Mouse (Mus musculus) neutrophil, adult 5-6 weeks (primary cell): ENCODE data around the gene Cdh4. TPM values are rescaled to one million over a fixed set of nuclear protein-coding genes. Genes with fewer than 3 reads are reported as not detected.

Source experiments
- ATAC-seq: fragments of 151-379, 151-347 bp; 2 replicates; pipeline ENCODE4 v1.8.0; 2017; ENCODE audit warnings: mild to moderate bottlenecking, moderate TSS enrichment; ENCODE audit not compliant: insufficient number of reproducible peaks, poor library complexity, low FRiP score, severe bottlenecking; ENCODE audit errors: extremely low read depth
- total RNA-seq: library from RNA; stranded (forward); fragments of 200-1000 nt; gene quantifications from 2 replicates; pipeline ENCODE4 v1.2.3, GENCODE M21; 2017

Cdh4 gene
- total RNA-seq, 1 experiment from 2014 or later, result not detected

DNA sequence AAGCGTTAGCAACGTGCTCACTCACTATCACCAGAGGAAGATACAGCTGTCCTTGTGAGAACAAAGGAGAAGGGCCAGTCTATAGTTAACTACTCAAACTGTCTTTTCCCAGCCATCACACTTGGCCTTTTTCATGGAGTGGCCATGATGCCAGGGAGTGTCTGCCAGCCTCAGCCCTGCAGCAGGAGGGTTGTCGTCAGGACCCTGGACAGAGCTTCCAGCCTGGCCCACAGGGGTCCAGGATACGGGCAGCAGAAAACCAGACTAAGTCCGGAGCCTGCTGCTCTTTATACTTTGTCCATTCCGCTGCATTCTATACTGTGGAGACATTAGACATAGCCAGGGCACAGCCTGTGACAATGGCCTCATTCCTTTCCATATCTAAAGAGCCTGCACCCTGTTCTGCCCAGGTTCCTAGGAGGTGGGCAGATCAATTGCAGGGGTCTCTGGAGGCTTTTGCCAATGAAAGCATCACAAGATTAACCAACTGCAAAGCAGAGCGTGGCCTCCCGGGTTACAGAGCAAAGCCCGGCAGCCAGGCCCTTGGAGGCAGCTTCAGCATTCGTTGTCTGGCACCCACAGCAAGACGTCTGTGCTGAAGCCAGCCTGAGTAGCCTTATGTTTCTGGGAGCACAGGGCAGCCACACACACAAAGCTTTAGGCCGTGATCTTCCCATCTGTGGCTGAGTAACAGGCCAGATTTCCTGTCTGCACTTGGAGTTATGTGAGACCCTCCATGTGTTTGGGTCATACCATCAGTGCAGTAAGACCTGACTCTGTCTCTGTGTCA is 256.2 kb downstream of the Cdh4 start:
- no peak for ATAC-seq

DNA sequence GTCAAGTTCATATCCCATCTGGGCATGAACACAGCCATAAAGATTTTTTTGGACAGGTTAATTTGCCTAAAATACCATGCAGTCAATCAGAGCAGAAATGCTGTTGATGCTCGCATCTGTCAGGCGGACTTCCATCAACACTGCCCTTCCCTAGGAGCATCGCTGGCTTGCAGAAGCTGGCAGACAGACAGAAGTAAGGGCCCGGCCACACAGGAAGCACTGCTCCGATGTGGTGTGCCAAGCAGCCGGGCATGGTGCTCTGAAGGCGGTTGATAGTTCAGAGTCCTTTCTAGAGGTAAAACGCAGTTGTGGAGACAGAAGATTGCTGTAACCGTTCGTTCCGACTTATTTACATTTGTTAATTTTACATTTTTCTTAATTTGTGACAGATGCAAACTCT is 262.8 kb downstream of the Cdh4 start:
- no peak for ATAC-seq

DNA sequence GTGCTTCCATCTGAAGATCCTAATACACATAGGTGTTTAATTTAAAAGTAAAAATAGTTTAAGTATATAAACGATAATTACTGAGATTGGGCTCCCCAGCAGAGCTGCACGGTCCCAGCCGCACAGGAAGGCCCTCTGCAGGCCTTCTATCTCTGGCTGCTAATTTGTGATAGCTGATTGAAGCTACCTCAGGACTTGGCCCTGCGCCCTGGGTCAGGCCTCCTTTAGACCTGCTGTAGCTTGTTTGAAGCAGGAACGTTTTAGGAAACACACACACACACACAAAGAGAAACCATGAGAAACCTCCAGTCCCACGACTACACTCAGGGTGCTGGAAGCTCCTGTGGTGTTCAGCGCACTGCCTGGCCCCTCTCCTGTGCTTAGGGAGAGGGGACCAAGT is 263.2 kb downstream of the Cdh4 start:
- no peak for ATAC-seq

DNA sequence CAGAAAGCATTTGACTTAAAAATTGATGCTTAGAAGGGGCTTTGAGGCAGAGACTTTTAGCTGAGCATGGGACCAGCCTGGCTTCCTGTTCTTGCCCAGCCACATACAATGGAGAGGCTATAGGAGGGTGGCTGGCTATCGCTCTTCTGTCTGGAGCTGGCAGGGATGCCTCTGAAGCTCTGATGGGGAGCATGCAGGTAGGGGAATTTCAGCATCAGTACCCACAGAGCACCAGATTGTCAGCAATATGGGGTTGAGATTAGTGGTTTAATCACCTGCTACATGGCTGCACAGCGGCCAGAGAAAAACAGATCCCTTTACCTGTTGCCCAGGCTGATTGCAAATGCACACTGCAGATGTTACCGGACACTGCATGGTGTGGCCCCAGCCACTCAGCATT is 264.4 kb downstream of the Cdh4 start:
- ATAC-seq, result no peak

DNA sequence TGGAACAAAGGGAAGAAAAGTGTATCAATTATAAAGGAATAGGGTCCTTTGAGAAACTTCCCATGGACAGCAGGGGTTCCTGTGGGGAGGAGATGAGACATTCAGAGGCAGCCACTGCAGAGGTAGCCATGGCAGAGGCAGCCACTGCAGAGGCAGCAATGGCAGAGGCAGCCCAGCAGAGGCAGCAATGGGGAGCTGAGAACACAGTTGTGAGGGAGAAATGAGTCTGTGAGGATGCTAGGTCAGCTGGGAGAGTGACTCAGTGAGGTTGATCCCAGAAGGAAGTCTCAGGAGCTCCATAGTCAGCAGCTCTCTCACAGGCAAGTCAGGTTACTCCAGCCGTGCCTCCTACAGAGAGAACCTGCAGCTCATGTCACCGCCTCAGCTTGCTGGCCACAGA is 266.9 kb downstream of the Cdh4 start:
- ATAC-seq, result no peak

DNA sequence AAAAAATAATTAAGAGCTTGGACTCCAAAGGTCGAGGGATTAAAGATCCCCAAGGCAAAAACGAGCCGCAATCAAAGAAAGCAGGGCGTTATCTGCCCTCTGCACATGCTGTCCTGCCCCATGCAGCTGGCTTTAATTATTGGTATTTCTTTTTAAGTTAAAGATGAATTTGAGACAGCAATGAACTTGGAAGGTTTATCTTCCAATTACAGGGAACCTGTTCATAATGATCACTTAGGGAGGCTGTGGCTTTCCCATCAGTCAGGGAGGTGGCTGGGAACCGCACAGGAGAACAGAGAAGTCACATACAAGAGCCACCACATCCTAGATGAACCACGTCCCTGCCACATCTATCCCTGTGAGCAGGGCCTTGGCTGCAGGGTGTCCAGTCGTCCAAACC is 270.5 kb downstream of the Cdh4 start:
- ATAC-seq, result no peak

DNA sequence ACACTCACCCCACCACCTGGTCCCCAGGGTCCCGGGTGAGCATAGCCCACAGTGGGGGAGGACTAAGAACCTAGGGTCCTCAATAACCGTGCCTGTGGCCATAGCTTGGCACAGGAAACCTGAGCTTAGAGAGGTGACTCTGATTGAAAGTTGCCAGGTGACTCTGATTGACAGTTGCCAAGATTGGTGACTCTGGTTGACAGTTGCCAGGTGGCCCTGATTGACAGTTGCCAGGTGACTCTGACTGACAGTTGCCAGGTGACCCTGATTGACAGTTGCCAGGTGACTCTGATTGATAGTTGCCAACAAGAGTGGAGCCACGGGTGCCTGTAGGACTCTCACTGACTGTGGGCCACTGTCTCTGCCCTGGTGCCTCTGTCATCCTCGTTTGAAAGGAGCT is 271.1 kb downstream of the Cdh4 start:
- no peak for ATAC-seq

DNA sequence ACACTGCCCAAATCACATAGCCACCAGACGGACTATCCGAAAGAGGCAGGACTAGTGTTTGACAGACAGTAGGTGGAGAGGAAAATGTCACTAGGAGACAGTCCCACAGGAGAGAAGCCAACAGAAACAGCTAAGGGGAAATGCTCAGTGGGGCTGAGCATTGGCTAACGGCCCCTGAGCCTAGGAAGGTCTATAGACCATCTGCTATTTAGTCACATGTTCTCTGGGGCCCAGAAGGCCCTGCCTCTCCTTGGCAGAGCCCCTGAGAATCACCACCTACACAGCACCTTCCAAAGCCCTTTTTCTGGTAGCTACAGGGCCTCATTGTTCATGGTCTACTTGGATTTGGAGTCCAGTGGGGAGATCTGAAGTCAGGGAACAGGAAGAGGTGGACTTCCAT is 271.9 kb downstream of the Cdh4 start:
- ATAC-seq, result no peak

DNA sequence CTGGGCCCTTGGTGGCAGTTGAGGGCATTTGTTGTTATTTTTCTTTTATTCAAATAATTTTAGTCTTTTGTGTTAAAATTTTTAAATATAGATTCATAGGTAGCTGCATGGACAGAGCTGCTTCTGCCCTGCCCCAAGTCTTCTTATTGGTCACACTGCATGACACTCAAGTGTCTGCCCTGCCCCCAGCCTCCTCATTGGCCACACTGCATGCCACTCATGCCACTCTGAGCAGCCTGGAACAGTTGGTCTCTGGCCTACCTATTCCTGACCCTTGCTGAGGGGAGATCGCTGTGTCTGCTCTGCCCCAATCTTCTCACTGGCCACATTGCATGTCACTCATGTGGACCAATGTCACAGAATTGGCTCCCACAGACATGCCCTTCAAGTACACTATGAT is 273.1 kb downstream of the Cdh4 start:
- ATAC-seq, result no peak

DNA sequence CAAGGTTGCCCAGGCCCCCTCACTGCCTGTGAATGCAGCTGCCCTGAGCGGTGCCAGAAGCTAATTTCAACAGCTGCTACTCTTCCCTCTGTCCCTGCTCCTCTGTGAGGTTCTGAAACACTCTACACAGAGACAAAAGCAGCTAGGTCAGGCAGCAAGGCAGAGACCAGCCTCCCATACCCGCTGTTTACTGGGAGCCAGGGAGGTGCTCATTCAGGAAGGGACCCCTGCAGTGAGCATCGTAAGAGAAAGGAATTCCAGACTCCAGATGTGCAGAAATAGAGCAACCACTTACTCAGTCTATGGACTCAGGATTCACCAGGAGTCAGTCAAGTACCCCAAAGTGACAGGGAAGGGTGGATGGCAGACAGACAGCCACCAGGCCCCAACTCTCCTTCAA is 278.1 kb downstream of the Cdh4 start:
- no peak for ATAC-seq

DNA sequence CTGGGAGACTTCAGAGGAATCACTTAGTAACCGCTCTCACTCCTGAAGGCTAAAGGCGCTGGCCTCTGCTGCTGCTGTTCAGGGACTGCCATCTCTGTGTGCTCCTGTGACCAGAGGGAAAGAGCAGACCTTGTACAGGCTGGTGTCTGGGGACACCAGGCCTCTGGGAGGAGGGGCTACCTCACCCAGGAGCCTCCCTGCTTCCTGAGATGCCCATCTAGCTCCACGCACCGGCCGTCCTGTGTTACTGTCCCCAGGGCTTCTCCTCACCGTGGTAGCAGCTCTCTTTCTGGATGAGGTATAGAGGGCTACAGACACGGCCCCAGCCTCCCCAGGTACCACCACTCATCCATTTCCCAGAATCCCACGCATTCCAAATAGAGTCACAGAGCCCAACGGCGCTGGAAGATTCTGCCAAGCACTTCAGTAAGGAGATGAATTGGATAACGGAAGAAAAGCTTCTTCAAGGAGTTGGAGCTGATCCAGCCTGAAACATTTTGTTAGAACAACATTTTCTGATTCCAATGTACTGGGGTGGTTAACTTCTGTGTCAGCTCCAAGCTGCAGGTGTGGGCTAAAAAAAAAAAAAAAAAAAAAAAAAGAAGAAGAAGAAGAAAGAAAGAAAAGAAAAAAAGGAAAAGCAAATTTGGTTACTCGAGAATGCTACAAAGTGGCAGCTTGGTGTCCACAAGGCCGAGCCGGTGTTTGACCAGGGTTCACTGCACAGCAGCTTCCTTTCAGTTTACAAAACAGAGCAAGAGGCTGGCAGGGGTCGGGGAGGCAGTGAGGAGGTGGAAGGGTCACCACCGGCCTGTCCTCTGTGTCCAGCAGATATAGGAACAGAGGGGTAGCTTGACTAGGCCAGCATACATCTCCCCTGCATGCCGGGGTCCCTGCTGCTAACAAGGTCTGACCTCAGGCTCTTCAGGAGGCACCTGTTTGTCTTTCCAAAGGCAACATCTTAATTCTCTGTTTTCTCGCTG is 279.6 kb downstream of the Cdh4 start:
- ATAC-seq, result no peak

DNA sequence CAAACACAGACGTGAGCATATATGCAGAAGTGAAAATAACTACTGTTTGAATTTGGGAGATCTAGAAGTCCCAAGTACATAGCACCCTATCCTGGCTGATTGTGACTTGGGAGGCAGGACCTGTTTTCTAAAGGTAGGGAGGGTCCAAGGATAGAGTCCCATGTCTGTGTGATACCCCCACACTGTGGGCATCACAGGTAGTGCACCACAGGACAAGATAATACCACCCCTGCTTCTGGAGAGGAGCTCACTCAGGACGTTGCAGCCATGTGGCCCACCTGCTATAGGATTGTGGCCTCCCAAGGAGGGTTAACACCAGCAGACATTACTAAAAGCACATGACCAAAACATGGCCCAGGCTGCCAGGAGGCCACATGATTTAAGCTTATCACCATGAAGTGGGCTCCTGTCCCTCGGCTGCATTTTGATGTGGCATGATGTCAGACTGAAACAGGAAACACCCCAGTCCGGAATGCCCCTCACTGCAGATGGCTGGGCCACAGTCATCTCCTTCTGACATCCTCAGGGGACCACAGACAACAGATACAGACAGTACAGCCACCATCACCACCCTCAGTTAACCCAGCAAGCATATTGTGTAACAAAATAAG is 280.6 kb downstream of the Cdh4 start:
- ATAC-seq, result no peak

DNA sequence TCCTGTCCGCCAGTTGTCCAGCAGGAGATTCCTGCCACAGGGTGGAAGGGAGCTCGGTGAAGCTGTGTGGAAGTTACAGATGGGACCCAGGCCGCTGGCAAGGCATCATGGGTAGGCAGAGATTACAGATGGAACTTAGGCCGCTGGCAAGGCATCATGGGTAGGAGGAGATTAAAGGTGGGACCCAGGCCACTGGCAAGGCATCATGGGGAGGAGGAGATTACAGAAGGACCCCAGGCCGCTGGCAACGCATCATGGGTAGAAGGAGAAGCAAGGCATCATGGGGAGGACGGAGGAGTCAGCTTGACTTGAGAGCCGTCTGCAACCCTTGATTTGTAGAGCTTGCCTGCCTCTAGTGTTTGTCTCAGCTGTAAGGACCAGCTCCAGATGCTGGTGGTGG is 281.2 kb downstream of the Cdh4 start:
- ATAC-seq, result no peak

DNA sequence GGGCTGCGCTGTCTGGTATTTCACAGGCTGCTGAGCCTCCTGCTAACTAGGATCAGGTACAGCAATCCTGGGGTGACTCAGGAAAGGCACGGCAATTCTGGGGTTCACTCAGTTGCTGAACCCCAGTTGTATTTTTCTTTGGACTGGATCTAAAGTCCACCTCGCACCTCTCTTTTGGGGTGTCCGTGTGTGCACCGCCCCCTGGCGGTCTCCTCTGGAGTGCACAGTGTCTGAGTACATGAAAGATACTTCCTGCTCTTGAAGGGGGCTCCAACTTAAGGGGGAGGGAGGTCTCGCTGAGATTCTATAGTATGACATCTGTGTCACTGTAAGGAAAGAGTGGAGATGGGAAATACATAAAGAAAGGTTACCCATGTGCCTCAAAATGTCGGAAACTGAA is 286.8 kb downstream of the Cdh4 start:
- no peak for ATAC-seq

DNA sequence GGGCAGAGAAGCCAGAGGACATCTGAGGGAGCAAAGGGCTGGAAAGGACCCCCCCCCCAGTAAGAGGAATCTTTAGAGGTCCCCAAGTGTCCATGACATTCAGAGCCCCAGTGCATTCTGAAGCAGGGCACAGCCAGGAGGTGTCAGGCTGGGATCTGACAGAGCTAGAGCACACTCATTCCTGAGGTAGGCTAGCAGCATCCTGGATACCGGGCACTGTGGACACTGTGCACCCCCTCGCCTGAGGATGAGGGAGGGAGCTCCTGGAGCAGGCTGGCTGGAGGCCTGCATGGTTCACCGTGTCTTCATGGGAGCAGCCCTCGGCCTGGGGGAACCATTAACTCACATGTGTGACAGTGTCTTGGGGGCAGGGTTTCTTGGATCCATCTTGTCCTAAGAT is 287.6 kb downstream of the Cdh4 start:
- ATAC-seq, result no peak

DNA sequence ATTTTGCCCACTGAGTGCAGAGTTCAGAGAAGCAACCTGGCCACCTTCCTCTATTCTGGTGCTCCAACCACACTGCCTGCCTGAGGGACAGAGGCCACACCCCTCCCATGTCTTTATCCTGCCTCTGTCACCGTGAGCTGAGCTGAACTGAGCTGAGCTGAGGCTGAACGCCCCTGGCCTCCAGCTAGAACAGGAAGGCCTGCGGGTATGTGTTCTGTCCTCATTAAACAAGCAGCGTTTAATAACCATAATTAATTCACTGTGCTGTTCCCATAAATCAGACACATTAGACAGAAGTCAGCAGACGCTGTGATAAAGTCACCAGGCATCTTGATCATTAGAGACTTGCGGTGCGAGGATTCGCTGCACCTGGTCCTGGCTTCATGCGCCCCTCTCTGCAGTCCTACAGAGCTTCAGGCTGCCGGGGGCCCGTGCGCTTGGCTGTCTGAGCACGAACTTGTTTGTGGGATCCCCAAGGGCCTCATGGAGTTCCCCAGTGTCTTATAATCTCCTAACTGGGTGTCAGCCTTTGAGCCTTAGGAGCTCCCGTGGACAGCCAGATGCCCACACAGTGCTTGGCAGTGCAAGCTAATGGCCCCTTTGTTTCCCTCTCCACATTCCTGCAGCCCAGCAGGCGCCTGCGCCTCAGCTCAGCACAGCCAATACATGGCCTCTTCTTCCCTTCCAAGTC is 291.1 kb downstream of the Cdh4 start:
- ATAC-seq, result no peak

DNA sequence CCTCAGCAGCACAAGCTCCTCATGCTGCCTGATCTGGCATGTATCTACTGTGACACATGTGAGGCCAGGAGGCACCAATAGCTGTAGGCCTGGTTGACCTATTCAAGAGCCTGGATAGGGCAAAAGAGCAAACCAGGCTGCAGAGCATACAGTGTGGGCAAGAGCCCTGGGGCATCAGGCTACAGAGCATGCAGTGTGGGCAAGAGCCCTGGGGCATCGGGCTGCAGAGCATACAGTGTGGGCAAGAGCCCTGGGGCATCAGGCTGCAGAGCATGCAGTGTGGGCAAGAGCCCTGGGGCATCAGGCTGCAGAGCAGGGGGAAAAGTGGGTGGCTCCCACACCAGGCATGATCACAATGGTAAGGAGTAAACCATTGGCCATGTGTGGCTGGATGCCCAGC is 300.2 kb downstream of the Cdh4 start:
- ATAC-seq, result no peak

DNA sequence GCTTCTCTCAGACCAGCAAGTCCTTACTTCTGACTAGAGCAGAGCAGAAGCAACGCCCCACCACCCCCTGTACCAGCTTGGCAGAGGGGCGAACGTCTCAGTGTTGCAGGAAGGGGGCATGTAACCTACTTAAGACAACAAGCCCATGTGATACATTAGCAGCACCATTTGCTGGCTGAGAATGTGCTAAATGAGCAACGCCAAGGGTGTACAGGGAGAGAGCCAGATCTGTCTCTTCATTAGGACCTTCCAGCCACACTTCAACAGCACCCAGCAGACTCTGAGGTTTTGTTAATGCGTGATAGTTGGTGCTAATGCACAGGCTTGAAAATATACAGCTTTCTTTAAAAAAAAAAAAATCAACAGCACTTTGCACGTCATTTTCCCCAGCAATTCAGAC is 300.6 kb downstream of the Cdh4 start:
- ATAC-seq, result no peak

DNA sequence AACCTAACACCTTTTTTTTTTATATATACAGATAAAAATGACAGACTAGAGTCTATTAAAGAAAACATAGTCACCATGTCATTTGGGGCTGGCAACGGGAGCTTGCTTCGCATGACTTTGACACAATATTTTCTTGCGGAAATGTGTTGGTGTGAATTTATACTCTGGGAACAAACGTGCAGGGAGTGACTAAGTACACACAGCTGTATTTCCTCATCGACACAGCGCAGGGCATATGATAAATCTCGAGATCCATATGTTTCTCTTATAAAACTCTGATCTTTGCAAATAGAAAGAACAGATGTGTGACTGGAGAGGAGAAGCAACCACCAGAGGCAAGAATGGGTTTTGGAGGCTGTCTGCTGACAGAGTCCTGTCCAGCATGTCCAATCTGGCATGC is 304.3 kb downstream of the Cdh4 start:
- ATAC-seq, result no peak
